Mouse (Mus musculus) hindbrain, postnatal 0 days (tissue): ENCODE results near the gene Rassf1. TPM values are rescaled to one million over a fixed set of nuclear protein-coding genes. Genes with fewer than 3 reads are reported as not detected.
A peak's percentile ranks its signal among the peaks of the same experiment; 100 is the strongest.

Source experiments
- ATAC-seq: fragments of 200-750 bp; cut with Nextera tagmentation; 2 replicates; pipeline ENCODE4 v1.8.0; 2017; ENCODE audit warnings: mild to moderate bottlenecking, moderate TSS enrichment, moderate library complexity
- DNase-seq: peaks from one replicate; pipeline ENCODE4 v3.0.0-alpha.2; 2015; ENCODE audit warnings: low spot score
- H3K27ac ChIP-seq: fragments of 300-500 bp; sonication (generic); 2 replicates; pipeline ENCODE4 v1.5.1; 2014; ENCODE audit warnings: mild to moderate bottlenecking
- H3K27me3 ChIP-seq: fragments of 300-500 bp; sonication (generic); 2 replicates; pipeline ENCODE4 v1.6.1; 2014; ENCODE audit warnings: low read length, mixed read lengths; ENCODE audit not compliant: insufficient read depth
- H3K36me3 ChIP-seq: fragments of 300-500 bp; sonication (generic); 2 replicates; pipeline ENCODE4 v1.6.1; 2014; ENCODE audit warnings: low read length, mixed read lengths; ENCODE audit not compliant: insufficient read depth
- H3K4me1 ChIP-seq: fragments of 300-500 bp; sonication (generic); 2 replicates; pipeline ENCODE4 v1.6.1; 2014; ENCODE audit warnings: antibody characterized with exemption, low read length, mixed read lengths; ENCODE audit not compliant: insufficient read depth
- H3K4me2 ChIP-seq: fragments of 300-500 bp; sonication (generic); 2 replicates; pipeline ENCODE4 v1.6.1; 2014; ENCODE audit warnings: low read depth, mild to moderate bottlenecking, low read length, moderate library complexity, mixed read lengths
- H3K4me3 ChIP-seq: fragments of 300-500 bp; sonication (generic); 2 replicates; pipeline ENCODE4 v1.5.1; 2014; ENCODE audit warnings: low read length
- H3K9ac ChIP-seq: fragments of 300-500 bp; sonication (generic); replicated peaks from 2 replicates; pipeline ENCODE4 v1.6.1; 2014; ENCODE audit warnings: mild to moderate bottlenecking, low read length, moderate library complexity, mixed read lengths
- H3K9me3 ChIP-seq: fragments of 300-500 bp; sonication (generic); 2 replicates; pipeline ENCODE4 v1.6.1; 2016; ENCODE audit warnings: low read length, mixed read lengths
- CTCF ChIP-seq: IDR thresholded peaks from 2 replicates; pipeline ENCODE4 v1.5.1; 2016; ENCODE audit warnings: antibody characterized with exemption, control low read depth, low read depth
- WGBS: fragments of 180-500 bp; shearing (Covaris S2); extraction: QIAGEN DNeasy Blood & Tissue Kit; methylation state at CpG from one replicate; pipeline ENCODE4 v1.1.7; 2014; 5-methylcytosine and 5-hydroxymethylcytosine counted together
- polyA plus RNA-seq: library from polyadenylated mRNA; unstranded; fragments of >200 nt; fragmentation: Nextera tagmentation; extraction: Ambion mirVana; gene quantifications from 2 replicates; pipeline ENCODE4 v1.2.1, GENCODE M21; 2015
- total RNA-seq: library from RNA; depleted of rRNA; stranded (reverse); fragments of >200 nt; gene quantifications from 2 replicates; pipeline ENCODE4 v1.2.3, GENCODE M21; 2014

Gene Rassf1
- total and polyA plus RNA-seq, 2 experiments from 2014 or later, result 17.6 to 30.3 TPM

- Histone ChIP-seq H3K9ac (no peak overlapping the region), H3K27ac (no peak overlapping the region), H3K9me3 (no peaks in the 10 kb centered on the region), H3K4me1 (peaks cover 26% of the 10 kb centered on the region), H3K4me3 (no peak overlapping the region), H3K36me3 (peaks cover 2% of the 10 kb centered on the region; the same call in 1 of the 2 replicates), H3K4me2 (no peak overlapping the region), H3K27me3 (no peaks in the 10 kb centered on the region)
- TF ChIP-seq CTCF, result no peak
- 95% methylated on average over 17 of the region's 17 CpGs for WGBS
- ATAC-seq (no peak), DNase-seq (no peak)
Measured at GRCm38 (mm10) chr9:107544196-107544700, 7.1 kb upstream of the Rassf1 start.

DNA sequence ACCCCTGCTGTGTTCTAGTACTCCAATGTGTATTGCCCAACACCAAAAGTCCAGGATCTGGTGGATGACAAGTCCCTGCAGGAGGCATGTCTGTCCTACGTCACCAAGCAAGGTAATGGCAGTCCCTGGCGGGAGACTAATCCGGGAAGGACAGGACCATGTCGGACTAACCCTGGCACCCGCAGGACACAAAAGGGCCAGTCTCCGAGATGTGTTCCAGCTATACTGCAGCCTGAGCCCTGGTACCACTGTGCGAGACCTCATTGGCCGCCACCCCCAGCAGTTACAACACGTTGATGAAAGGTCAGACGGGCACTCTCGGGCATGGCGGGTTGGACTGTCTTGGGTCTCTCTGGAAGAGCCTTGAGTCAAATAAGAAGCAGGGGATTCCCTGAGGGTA lies 6.6 kb upstream of the Rassf1 start:
- 94% methylated on average over 12 of the region's 12 CpGs for WGBS

DNA sequence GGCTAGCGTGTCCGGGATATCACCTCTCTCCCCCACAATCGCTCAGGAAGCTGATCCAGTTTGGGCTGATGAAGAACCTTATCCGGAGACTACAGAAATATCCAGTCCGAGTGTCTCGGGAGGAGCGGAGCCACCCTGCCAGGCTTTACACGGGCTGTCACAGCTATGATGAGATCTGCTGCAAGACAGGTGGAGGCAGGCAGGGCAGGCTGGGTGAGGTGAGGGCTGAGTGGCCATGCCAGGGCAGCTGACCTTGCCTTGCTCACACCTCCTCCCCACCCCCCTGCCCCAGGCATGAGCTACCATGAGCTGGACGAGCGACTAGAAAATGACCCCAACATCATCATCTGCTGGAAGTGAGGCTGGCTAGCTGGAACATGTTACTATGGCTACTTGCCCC lies 6.2 kb upstream of the Rassf1 start:
- TF ChIP-seq CTCF, result no peak
- Histone ChIP-seq H3K4me2 (no peak overlapping the region), H3K9ac (no peak overlapping the region), H3K9me3 (no peaks in the 10 kb centered on the region), H3K36me3 (no peaks in the 10 kb centered on the region; the same call in 1 of the 2 replicates), H3K27me3 (no peaks in the 10 kb centered on the region), H3K4me3 (no peak overlapping the region), H3K4me1 (peaks cover 26% of the 10 kb centered on the region), H3K27ac (no peak overlapping the region)
- 84% methylated on average over 10 of the region's 10 CpGs for WGBS
- no peak for ATAC-seq
- no peak for DNase-seq

More for the DNA sequence above, 6.6 kb upstream of the Rassf1 start:
- Histone ChIP-seq H3K9me3 (no peaks in the 10 kb centered on the region), H3K27ac (no peak overlapping the region), H3K4me3 (no peak overlapping the region), H3K9ac (no peak overlapping the region), H3K27me3 (no peaks in the 10 kb centered on the region), H3K4me1 (peaks cover 26% of the 10 kb centered on the region), H3K4me2 (no peak overlapping the region), H3K36me3 (no peaks in the 10 kb centered on the region; the same call in 1 of the 2 replicates)
- no peak for TF ChIP-seq CTCF
- DNase-seq (no peak), ATAC-seq (no peak)

- no peaks in the 10 kb centered on the region for H3K9me3 ChIP-seq
- ATAC-seq, result no peak
- H3K9ac ChIP-seq, result no peak overlapping the region
- whole genome bisulfite sequencing, result 6% methylated on average over 3 of the region's 3 CpGs
- no peak overlapping the region for H3K4me3 ChIP-seq
- no peaks in the 10 kb centered on the region; the same call in 1 of the 2 replicates for H3K36me3 ChIP-seq
- H3K27me3 ChIP-seq, result no peaks in the 10 kb centered on the region
- no peak overlapping the region for H3K4me2 ChIP-seq
- TF ChIP-seq CTCF, result peak; percentile 96
- H3K4me1 ChIP-seq, result peaks cover 23% of the 10 kb centered on the region
- H3K27ac ChIP-seq, result no peak overlapping the region
- DNase-seq, result peak; percentile 86
Measured at GRCm38 (mm10) chr9:107545602-107546001, 5.8 kb upstream of the Rassf1 start.

DNA sequence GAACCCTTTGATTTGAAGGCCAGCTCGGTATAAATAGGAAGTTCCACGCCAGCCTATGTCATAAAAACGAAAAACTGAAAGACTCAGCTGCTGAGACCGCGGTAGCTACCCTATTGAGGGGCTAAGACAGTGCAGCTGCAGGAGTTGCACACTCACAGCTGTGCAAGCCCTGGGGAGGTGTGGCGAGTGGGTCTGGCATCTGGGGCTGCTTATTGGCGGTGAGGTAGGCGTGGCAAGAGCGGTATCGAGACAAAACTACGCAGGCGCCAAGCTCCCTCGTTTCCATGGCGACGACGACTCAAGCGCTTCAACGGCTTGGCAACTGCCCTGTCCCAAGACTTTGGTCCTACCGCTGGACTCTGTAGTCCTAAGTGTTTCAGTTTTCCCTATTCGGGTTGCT lies 4.3 kb upstream of the Rassf1 start, which contains the start of gene Zmynd10:
TSS of gene Zmynd10 (plus strand) at position 273 of the 400 bp plus-strand sequence.
- H3K4me3 ChIP-seq, result peak within 1 kb of the TSS; percentile 24
- H3K4me2 ChIP-seq, result peak within 1 kb of the TSS; percentile 50
- H3K27me3 ChIP-seq, result 0 out of 2 replicates have a peak, but pooled peaks cover 7% of the 10 kb centered on the region
- peak within 1 kb of the TSS; percentile 41; the same call in 1 of the 2 replicates for H3K27ac ChIP-seq
- H3K9me3 ChIP-seq, result no peaks in the 10 kb centered on the region
- peaks cover 26% of the 10 kb centered on the region for H3K4me1 ChIP-seq
- peak; percentile 71 for ATAC-seq
- WGBS, result 3% methylated on average over 20 of the region's 20 CpGs
- 0 out of 2 replicates have a peak within 1 kb of the TSS, but pooled peaks have one; percentile 21 for H3K9ac ChIP-seq
- DNase-seq, result peak; percentile 94
- no peaks in the 10 kb centered on the region; the same call in 1 of the 2 replicates for H3K36me3 ChIP-seq
- TF ChIP-seq CTCF, result no peak

- Histone ChIP-seq H3K9me3 (no peaks in the 10 kb centered on the region), H3K27me3 (0 out of 2 replicates have a peak, but pooled peaks cover 7% of the 10 kb centered on the region), H3K27ac (no peak overlapping the region), H3K9ac (no peak overlapping the region), H3K4me3 (no peak overlapping the region), H3K4me1 (peaks cover 23% of the 10 kb centered on the region), H3K4me2 (no peak overlapping the region), H3K36me3 (no peaks in the 10 kb centered on the region; the same call in 1 of the 2 replicates)
- no peak for ATAC-seq
- no peak for TF ChIP-seq CTCF
- 83% methylated on average over 5 of the region's 5 CpGs for WGBS
- no peak for DNase-seq
Measured at GRCm38 (mm10) chr9:107547957-107548356, 3.4 kb upstream of the Rassf1 start.

GRCm38 (mm10) chr9:107548820-107549219 lies 2.5 kb upstream of the Rassf1 start:
- ATAC-seq (no peak), DNase-seq (no peak)
- 90% methylated on average over 10 of the region's 10 CpGs for WGBS
- no peaks in the 10 kb centered on the region for H3K9me3 ChIP-seq
- H3K27me3 ChIP-seq, result 0 out of 2 replicates have a peak, but pooled peaks cover 7% of the 10 kb centered on the region
- H3K9ac ChIP-seq, result no peak overlapping the region
- H3K4me3 ChIP-seq, result no peak overlapping the region
- no peaks in the 10 kb centered on the region; the same call in 1 of the 2 replicates for H3K36me3 ChIP-seq
- H3K4me2 ChIP-seq, result no peak overlapping the region
- no peak for TF ChIP-seq CTCF
- no peak overlapping the region for H3K27ac ChIP-seq
- peaks cover 28% of the 10 kb centered on the region for H3K4me1 ChIP-seq
